Mouse (Mus musculus) stomach, embryonic 14.5 days (tissue): Measurements from ENCODE around the gene Tradd. TPM values are rescaled to one million over a fixed set of nuclear protein-coding genes. Genes with fewer than 3 reads are reported as not detected.
A peak's percentile ranks its signal among the peaks of the same experiment; 100 is the strongest.

Experiments used
- ATAC-seq: fragments of 200-750 bp; cut with Nextera tagmentation; 2 replicates; pipeline ENCODE4 v1.8.0; 2017; ENCODE audit warnings: low read depth, moderate TSS enrichment; ENCODE audit not compliant: insufficient number of reproducible peaks, insufficient read depth, low FRiP score
- H3K27ac ChIP-seq: fragments of 300-500 bp; sonication (generic); 2 replicates; pipeline ENCODE4 v1.5.1; 2014; ENCODE audit warnings: mild to moderate bottlenecking, low read length, moderate library complexity, mixed read lengths
- H3K27me3 ChIP-seq: fragments of 300-500 bp; sonication (generic); 2 replicates; pipeline ENCODE4 v1.6.1; 2014; ENCODE audit warnings: low read length, control low read depth, mixed read lengths; ENCODE audit not compliant: control insufficient read depth, insufficient read depth
- H3K36me3 ChIP-seq: fragments of 300-500 bp; sonication (generic); 2 replicates; pipeline ENCODE4 v1.6.1; 2014; ENCODE audit warnings: mild to moderate bottlenecking, control low read depth, low read length, moderate library complexity, mixed read lengths; ENCODE audit not compliant: control insufficient read depth, insufficient read depth
- H3K4me1 ChIP-seq: fragments of 300-500 bp; sonication (generic); 2 replicates; pipeline ENCODE4 v1.6.1; 2014; ENCODE audit warnings: low read length, control low read depth, mixed read lengths; ENCODE audit not compliant: control insufficient read depth, insufficient read depth
- H3K4me2 ChIP-seq: fragments of 300-500 bp; sonication (generic); replicated peaks from 2 replicates; pipeline ENCODE4 v1.6.1; 2014; ENCODE audit warnings: low read depth, low read length, control low read depth
- H3K4me3 ChIP-seq: fragments of 300-500 bp; sonication (generic); 2 replicates; pipeline ENCODE4 v1.5.1; 2014; ENCODE audit warnings: low read depth, low read length, control low read depth
- H3K9ac ChIP-seq: fragments of 300-500 bp; sonication (generic); replicated peaks from 2 replicates; pipeline ENCODE4 v1.6.1; 2014; ENCODE audit warnings: low read depth, mild to moderate bottlenecking, control low read depth, low read length, moderate library complexity, mixed read lengths
- H3K9me3 ChIP-seq: fragments of 300-500 bp; sonication (generic); 2 replicates; pipeline ENCODE4 v1.6.1; 2016; ENCODE audit warnings: low read depth, low read length, control low read depth; ENCODE audit not compliant: control insufficient read depth
- WGBS: fragments of 180-500 bp; shearing (Covaris S2); extraction: QIAGEN DNeasy Blood & Tissue Kit; methylation state at CpG from one replicate; pipeline ENCODE4 v1.1.7; 2014; 5-methylcytosine and 5-hydroxymethylcytosine counted together
- polyA plus RNA-seq: library from polyadenylated mRNA; unstranded; fragments of >200 nt; fragmentation: Nextera tagmentation; extraction: Ambion mirVana; gene quantifications from 2 replicates; pipeline ENCODE4 v1.2.1, GENCODE M21; 2014

Gene Tradd
- polyA plus RNA-seq, 1 experiment from 2014 or later: 21.7 TPM

DNA sequence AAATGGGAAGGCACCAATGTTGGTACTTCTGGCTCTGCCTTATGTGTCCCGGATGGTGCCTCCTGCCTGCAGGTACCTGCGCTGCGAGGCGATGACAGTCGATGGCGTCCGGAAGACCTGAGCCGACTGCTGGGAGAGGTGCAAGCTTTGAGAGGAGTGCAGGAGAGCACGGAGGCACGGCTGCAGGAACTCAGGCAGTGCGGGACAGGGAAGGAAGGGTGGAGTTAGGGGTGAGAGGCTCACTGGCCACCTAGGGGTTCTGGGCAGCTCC, 6.4 kb upstream of the Tradd start:
- H3K4me1 ChIP-seq: peaks cover 24% of the 10 kb centered on the region
- WGBS: 5% methylated on average over 11 of the region's 11 CpGs
- no peak for ATAC-seq
- no peak overlapping the region; the same call in 1 of the 2 replicates for H3K4me2 ChIP-seq
- H3K9me3 ChIP-seq: no peaks in the 10 kb centered on the region
- H3K27me3 ChIP-seq: peaks cover 72% of the 10 kb centered on the region
- H3K27ac ChIP-seq: no peak overlapping the region
- H3K4me3 ChIP-seq: no peak overlapping the region
- H3K36me3 ChIP-seq: no peaks in the 10 kb centered on the region
- H3K9ac ChIP-seq: no peak overlapping the region

GRCm38 (mm10) chr8:105270101-105270915, 5.9 kb upstream of the Tradd start:
- peaks cover 19% of the 10 kb centered on the region for H3K4me1 ChIP-seq
- no peaks in the 10 kb centered on the region for H3K36me3 ChIP-seq
- H3K9me3 ChIP-seq: no peaks in the 10 kb centered on the region
- peak overlapping the region; percentile 76 for H3K4me2 ChIP-seq
- peak overlapping the region; percentile 40 for H3K4me3 ChIP-seq
- H3K27ac ChIP-seq: no peak overlapping the region
- 6% methylated on average over 39 of the region's 39 CpGs for WGBS
- no peak for ATAC-seq
- no peak overlapping the region for H3K9ac ChIP-seq
- peaks cover 71% of the 10 kb centered on the region for H3K27me3 ChIP-seq

- WGBS: 1% methylated on average over 42 of the region's 42 CpGs
- peak within 1 kb of the TSS; percentile 15 for H3K9ac ChIP-seq
Measured at GRCm38 (mm10) chr8:105269461-105269947, 5.1 kb upstream of the Tradd start, which contains the start of gene Hsf4. TSS of gene Hsf4 (plus strand) at chr8:105269801.

DNA sequence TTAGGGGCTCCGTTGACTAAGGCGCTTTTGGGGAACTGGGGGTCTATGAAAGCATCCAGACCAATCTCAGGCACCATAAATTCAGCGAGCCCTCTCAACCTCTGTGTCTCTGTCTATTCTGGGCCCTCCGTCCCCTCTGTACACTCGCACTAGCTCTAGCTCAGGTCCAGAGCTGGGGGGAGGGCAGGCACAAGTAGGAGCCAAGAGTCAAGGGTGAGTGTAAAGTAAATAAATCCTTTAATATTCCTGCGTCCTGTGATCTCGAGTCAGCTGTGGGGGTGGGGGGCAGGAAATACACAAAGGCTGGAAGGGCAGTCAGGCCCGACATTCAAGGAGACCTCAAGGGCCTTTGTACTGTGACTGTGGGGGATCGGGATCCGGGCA, 4.7 kb upstream of the Tradd start:
- Histone ChIP-seq H3K4me3 (peak overlapping the region; percentile 40), H3K9me3 (no peaks in the 10 kb centered on the region), H3K36me3 (no peaks in the 10 kb centered on the region), H3K4me2 (peak overlapping the region; percentile 76), H3K4me1 (peaks cover 21% of the 10 kb centered on the region), H3K9ac (0 out of 2 replicates have a peak overlapping the region, but pooled peaks have one; percentile 15), H3K27ac (no peak overlapping the region), H3K27me3 (peaks cover 59% of the 10 kb centered on the region)
- WGBS: 2% methylated on average over 10 of the region's 10 CpGs
- ATAC-seq: no peak

More at GRCm38 (mm10) chr8:105269461-105269947, 5.1 kb upstream of the Tradd start, which contains the start of gene Hsf4:
- Histone ChIP-seq H3K4me1 (peaks cover 21% of the 10 kb centered on the region), H3K4me3 (peak within 1 kb of the TSS; percentile 40), H3K27ac (no peak within 1 kb of the TSS), H3K4me2 (peak within 1 kb of the TSS; percentile 76), H3K36me3 (no peaks in the 10 kb centered on the region), H3K27me3 (peaks cover 63% of the 10 kb centered on the region), H3K9me3 (no peaks in the 10 kb centered on the region)
- peak; percentile 30; the same call in 1 of the 2 replicates for ATAC-seq

GRCm38 (mm10) chr8:105268342-105269074, 4.1 kb upstream of the Tradd start:
- ATAC-seq: peak; percentile 38
- Histone ChIP-seq H3K4me2 (peak overlapping the region; percentile 76), H3K9me3 (no peaks in the 10 kb centered on the region), H3K4me1 (peaks cover 21% of the 10 kb centered on the region), H3K4me3 (peak overlapping the region; percentile 40), H3K27me3 (peaks cover 55% of the 10 kb centered on the region), H3K36me3 (no peaks in the 10 kb centered on the region), H3K27ac (no peak overlapping the region), H3K9ac (no peak overlapping the region; the same call in 1 of the 2 replicates)
- WGBS: under 1% methylated on average over 65 of the region's 65 CpGs

GRCm38 (mm10) chr8:105266775-105267174, 2.4 kb upstream of the Tradd start:
- H3K4me3 ChIP-seq: no peak overlapping the region
- H3K9ac ChIP-seq: no peak overlapping the region
- ATAC-seq: no peak
- peaks cover 45% of the 10 kb centered on the region for H3K27me3 ChIP-seq
- no peaks in the 10 kb centered on the region for H3K36me3 ChIP-seq
- peaks cover 21% of the 10 kb centered on the region for H3K4me1 ChIP-seq
- 26% methylated on average over 13 of the region's 13 CpGs for WGBS
- H3K27ac ChIP-seq: no peak overlapping the region
- no peak overlapping the region for H3K4me2 ChIP-seq
- H3K9me3 ChIP-seq: no peaks in the 10 kb centered on the region

- Histone ChIP-seq H3K9ac (no peak overlapping the region; the same call in 1 of the 2 replicates), H3K27ac (no peak overlapping the region), H3K4me1 (peaks cover 21% of the 10 kb centered on the region), H3K4me2 (peak overlapping the region; percentile 76), H3K27me3 (peaks cover 32% of the 10 kb centered on the region), H3K4me3 (peak overlapping the region; percentile 71), H3K36me3 (no peaks in the 10 kb centered on the region), H3K9me3 (no peaks in the 10 kb centered on the region)
- 11% methylated on average over 10 of the region's 10 CpGs for WGBS
- no peak for ATAC-seq
Measured at GRCm38 (mm10) chr8:105265128-105265527, 719 bp upstream of the Tradd start.

DNA sequence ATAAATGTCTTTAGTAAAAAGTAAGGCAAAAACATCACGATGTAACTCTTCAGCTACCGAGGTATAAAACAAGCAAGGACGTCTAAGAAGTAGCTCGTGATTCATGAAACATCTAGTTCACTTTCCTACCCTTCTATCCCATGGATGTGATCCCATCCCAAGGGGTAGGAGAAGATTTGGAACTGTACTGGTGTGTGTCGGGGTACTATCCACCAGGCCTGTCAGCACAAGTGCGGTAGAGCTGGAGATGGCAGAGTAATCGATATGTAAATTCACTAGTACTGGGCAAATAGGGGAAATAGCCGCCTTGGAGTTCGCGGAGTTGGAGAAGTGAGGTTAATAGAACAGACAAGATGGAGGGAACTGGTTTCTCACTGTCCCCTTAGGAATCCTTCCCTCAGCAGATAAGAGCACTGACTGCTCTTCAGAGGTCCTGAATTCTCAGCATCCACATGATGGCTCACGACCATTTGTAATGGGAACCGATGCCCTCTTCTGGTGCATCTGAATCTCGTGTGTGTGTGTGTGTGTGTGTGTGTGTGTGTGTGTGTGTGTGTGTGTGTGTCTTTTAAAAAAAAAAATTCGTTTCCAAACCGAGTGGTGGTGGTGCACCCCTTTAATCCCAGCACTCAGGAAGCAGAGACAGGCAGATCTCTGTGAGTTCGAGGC, 1.0 kb downstream of the Tradd start:
- H3K27me3 ChIP-seq: peaks cover 31% of the 10 kb centered on the region
- WGBS: 45% methylated on average over 15 of the region's 16 CpGs
- no peaks in the 10 kb centered on the region for H3K9me3 ChIP-seq
- H3K27ac ChIP-seq: no peak overlapping the region
- no peak overlapping the region for H3K9ac ChIP-seq
- 0 out of 2 replicates have a peak overlapping the region, but pooled peaks have one; percentile 71 for H3K4me3 ChIP-seq
- H3K4me2 ChIP-seq: peak overlapping the region; percentile 76
- H3K4me1 ChIP-seq: peaks cover 19% of the 10 kb centered on the region
- ATAC-seq: no peak
- H3K36me3 ChIP-seq: no peaks in the 10 kb centered on the region
